Mouse (Mus musculus) thymus, adult 2 months (tissue): ENCODE data around the gene Dhx16. TPM values are rescaled to one million over a fixed set of nuclear protein-coding genes. Genes with fewer than 3 reads are reported as not detected.

Experiments used
- DNase-seq: peaks from one replicate; pipeline ENCODE4 v3.0.0; 2021
- H3K27ac ChIP-seq: fragments of 200-500 bp; 2 replicates; pipeline ENCODE4 v1.5.1; 2012; ENCODE audit warnings: low read length, control low read depth; ENCODE audit not compliant: control insufficient read depth, insufficient read depth
- H3K27me3 ChIP-seq: fragments of 200-500 bp; 2 replicates; pipeline ENCODE4 v1.6.1; 2012; ENCODE audit warnings: mild to moderate bottlenecking, low read length, moderate library complexity, mixed read lengths; ENCODE audit not compliant: control insufficient read depth, insufficient read depth
- H3K36me3 ChIP-seq: fragments of 200-500 bp; 2 replicates; pipeline ENCODE4 v1.6.1; 2012; ENCODE audit warnings: mild to moderate bottlenecking, low read length, moderate library complexity; ENCODE audit not compliant: control insufficient read depth, insufficient read depth
- H3K4me1 ChIP-seq: fragments of 200-500 bp; replicated peaks from 2 replicates; pipeline ENCODE4 v1.6.1; 2012; ENCODE audit warnings: low read length; ENCODE audit not compliant: control insufficient read depth, insufficient read depth
- H3K4me3 ChIP-seq: fragments of 200-500 bp; 2 replicates; pipeline ENCODE4 v1.5.1; 2012; ENCODE audit warnings: mild to moderate bottlenecking, low read length, control low read depth, moderate library complexity; ENCODE audit not compliant: control insufficient read depth, insufficient read depth
- CTCF ChIP-seq: fragments of 200-500 bp; IDR thresholded peaks from 2 replicates; pipeline ENCODE4 v1.5.1; 2012; ENCODE audit warnings: mild to moderate bottlenecking, control low read depth, low read length, moderate library complexity, borderline replicate concordance; ENCODE audit not compliant: control insufficient read depth, poor library complexity, insufficient read depth; ENCODE audit errors: extremely low read depth
- POLR2A ChIP-seq: fragments of 200-500 bp; IDR thresholded peaks from 2 replicates; pipeline ENCODE4 v1.6.1; 2012; ENCODE audit warnings: mild to moderate bottlenecking, low read length, control low read depth, moderate library complexity; ENCODE audit not compliant: control insufficient read depth, poor library complexity, insufficient read depth; ENCODE audit errors: extremely low read depth
- WGBS: fragments of 180-500 bp; shearing (Covaris S2); methylation state at CpG from one replicate; pipeline ENCODE4 v1.1.7; 2018; 5-methylcytosine and 5-hydroxymethylcytosine counted together
- polyA plus RNA-seq: library from polyadenylated mRNA; depleted of rRNA; stranded (reverse); fragments of >200 nt; gene quantifications from 2 replicates; pipeline ENCODE4 v1.2.3, GENCODE M21; 2012

The Dhx16 gene
- polyA plus RNA-seq, 1 experiment = 174 TPM

DNA sequence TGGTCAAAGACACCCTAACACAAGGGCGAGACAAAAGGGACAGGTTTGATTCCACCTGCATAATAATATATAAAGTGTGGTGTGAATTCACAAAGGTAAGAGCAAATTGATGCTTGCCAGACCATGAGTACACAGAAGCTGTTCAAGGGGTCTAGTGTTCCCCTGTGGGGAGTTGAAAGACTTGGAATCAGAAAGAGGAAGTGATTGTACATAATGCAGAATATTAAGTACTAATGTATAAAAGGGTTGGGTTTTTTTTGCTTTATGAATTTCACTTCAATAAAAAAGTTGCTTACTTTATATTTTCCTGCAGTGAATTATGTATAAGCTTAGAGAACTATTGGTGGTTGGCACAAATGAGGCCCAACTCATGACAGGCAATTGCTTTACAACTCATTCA lies 20.2 kb upstream of the Dhx16 start:
- TF ChIP-seq CTCF (no peak), POLR2A (no peak)
- Histone ChIP-seq H3K27me3 (no peaks in the 10 kb centered on the region), H3K36me3 (peaks cover 7% of the 10 kb centered on the region; the same call in 1 of the 2 replicates), H3K4me1 (0 out of 2 replicates have a peak, but pooled peaks cover 3% of the 10 kb centered on the region), H3K4me3 (no peak overlapping the region), H3K27ac (no peak overlapping the region)
- no peak for DNase-seq
- WGBS = 94% methylated on average over 1 of the region's 1 CpGs

DNA sequence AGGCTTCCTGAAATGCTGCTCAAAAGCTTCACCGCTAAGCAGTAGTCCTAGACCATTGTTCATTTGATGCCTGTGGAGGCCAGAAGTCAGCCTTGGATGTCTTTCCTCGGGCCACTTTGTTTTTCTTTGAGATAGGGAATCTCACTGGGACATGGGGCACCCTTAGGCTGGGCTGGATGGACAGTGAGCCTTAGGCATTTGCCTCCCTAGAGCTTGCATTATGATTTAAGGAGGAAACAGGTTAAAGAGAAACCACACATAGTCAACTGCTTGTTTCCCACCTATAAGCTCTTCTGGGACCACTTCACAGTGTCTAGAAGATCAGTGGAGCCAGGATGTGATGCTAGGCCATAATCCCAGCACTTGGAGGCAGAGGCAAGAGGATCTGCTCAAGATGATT lies 19.8 kb upstream of the Dhx16 start:
- no peak overlapping the region for H3K4me3 ChIP-seq
- H3K27me3 ChIP-seq = no peaks in the 10 kb centered on the region
- peaks cover 5% of the 10 kb centered on the region; the same call in 1 of the 2 replicates for H3K4me1 ChIP-seq
- peaks cover 7% of the 10 kb centered on the region; the same call in 1 of the 2 replicates for H3K36me3 ChIP-seq
- no peak overlapping the region for H3K27ac ChIP-seq
- WGBS = 78% methylated on average over 2 of the region's 2 CpGs
- TF ChIP-seq CTCF (no peak), POLR2A (no peak)
- DNase-seq = no peak

DNA sequence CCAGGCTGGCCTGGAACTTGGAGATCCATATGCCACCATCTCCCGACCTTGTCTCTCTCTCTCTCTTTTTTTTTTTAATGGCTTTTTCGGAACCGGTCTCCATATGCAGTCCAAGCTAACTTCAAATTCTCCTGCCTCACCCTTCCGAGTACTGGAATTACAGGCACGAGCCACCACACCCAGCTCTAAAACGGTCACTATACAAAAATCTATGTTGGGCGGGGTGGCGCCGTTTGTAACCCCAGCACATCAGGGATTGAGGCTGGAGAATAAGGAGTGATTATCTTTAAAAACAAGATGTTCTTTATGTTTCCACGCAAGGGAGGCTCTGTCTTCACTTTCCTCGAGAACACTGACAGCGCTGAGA lies 18.8 kb upstream of the Dhx16 start:
- 17% methylated on average over 12 of the region's 12 CpGs for WGBS

DNA sequence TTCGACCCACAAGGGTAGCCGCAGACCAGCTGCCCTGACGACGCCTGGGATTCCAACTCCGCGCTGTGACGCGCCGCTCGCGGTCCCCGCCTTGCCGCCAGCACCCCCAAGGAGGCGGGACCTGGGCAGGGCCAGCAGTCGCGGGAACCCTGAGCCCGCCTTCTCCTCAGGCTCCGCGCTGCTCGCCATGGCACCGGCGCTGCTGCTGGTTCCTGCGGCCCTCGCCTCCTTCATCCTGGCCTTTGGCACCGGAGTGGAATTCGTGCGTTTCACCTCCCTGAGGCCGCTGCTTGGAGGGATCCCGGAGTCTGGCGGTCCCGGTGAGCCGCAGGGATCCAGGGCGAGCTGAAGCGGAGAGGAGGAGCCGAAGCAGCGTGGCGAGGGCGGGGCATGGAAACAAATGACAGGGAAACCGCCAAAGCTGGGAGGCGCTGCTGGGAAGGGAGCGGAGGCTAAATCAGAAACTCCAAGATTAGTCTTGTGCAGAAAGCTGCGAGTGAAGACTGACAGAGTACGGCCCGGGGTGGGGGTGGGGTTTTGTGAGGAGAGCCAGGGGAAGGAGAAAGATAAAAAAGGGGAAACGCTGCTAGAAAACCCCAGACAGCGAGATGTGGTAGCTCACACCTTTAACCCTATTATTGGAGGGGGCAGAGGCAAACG lies 18.3 kb upstream of the Dhx16 start, which contains the start of gene Nrm:
TSS of gene Nrm (plus strand) at position 121 of the 660 bp plus-strand sequence.
- Histone ChIP-seq H3K4me1 (peaks cover 15% of the 10 kb centered on the region), H3K27me3 (no peaks in the 10 kb centered on the region), H3K27ac (no peak within 1 kb of the TSS), H3K36me3 (peaks cover 7% of the 10 kb centered on the region; the same call in 1 of the 2 replicates), H3K4me3 (peak within 1 kb of the TSS; percentile 82)
- DNase-seq = peak; percentile 87
- TF ChIP-seq POLR2A (no peak; the same call in 1 of the 2 replicates), CTCF (no peak)
- under 1% methylated on average over 47 of the region's 47 CpGs for WGBS

More for the DNA sequence above, 18.8 kb upstream of the Dhx16 start:
- Histone ChIP-seq H3K36me3 (peaks cover 7% of the 10 kb centered on the region; the same call in 1 of the 2 replicates), H3K4me3 (peak overlapping the region; percentile 82), H3K27ac (no peak overlapping the region), H3K4me1 (peaks cover 15% of the 10 kb centered on the region), H3K27me3 (no peaks in the 10 kb centered on the region)
- no peak for DNase-seq
- TF ChIP-seq CTCF (no peak), POLR2A (no peak)

DNA sequence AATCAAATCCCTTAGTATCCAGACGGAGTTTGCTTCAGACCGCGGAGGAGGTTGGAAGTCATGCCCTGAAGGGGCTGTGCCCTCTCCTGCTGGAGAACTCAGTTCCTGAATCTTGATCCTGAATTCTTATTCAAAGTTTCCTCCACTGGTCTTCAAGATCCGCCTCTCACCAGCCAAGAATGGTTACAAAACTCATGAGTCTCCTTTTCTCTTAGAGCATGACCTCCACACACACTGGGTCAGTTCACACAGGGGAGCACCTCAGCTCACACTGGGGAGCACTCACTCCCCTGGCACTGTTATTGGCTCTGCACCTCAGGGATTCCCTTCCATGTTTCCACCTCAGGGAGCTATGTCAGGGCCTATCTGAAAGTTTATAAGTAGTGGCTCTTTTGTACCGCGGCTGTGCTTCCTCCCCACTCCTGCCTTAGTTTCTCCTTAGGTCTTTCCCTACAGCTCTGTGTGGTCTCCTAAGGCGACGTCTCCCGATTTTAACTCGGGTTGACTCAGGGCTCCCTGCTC lies 14.7 kb upstream of the Dhx16 start:
- H3K4me3 ChIP-seq = no peak overlapping the region
- H3K27ac ChIP-seq = no peak overlapping the region
- no peaks in the 10 kb centered on the region for H3K36me3 ChIP-seq
- peaks cover 32% of the 10 kb centered on the region for H3K4me1 ChIP-seq
- TF ChIP-seq CTCF (no peak), POLR2A (no peak)
- 59% methylated on average over 10 of the region's 10 CpGs for WGBS
- no peaks in the 10 kb centered on the region for H3K27me3 ChIP-seq
- no peak for DNase-seq

DNA sequence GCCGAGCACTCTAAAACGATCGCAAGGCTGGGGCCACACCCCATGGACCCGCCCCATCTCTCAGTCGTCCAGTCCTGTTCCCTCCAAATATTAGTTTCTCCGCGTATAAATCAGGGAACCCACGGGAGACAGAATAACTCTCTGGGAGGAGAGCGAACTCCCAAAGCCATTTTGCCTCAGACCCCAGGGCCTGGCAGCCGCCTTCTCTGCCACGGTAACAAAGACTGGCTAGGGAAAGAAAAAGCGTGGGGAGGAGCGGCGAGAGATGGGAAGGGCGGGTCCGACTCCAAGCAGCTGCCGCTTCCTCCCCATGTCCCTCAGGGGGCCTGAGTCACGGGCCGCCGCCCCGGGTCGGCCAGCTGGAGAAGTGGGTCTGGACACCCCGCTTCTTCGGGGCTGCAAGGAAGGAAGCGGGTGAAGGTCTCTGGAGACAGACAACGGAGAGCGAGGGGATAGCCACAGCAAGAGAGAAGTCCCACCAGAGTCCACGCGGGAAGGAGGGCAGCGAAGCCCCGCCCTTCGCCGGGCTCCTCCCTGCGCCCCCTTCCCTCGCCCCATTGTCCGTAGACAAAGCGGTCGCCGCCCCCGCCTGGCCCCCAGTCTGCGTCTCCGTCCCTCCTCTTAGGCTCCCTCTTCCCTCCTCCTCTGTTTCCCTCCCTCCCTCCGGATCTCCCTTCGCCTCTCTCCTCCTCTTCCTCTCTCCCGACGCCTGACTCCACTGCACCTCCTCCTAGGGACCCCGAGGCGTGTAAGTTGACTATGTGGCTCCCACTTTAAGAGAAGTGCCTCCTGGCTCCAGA lies 13.9 kb upstream of the Dhx16 start, which contains the start of gene Ppp1r18:
TSS of gene Ppp1r18 (plus strand) at position 113 of the 800 bp plus-strand sequence.
- TF ChIP-seq CTCF (peak; percentile 17; the same call in 1 of the 2 replicates), POLR2A (no peak; the same call in 1 of the 2 replicates)
- peak; percentile 43 for DNase-seq
- WGBS = 2% methylated on average over 48 of the region's 48 CpGs
- Histone ChIP-seq H3K4me3 (peak within 1 kb of the TSS; percentile 96), H3K27ac (peak within 1 kb of the TSS; percentile 36; the same call in 1 of the 2 replicates), H3K27me3 (no peaks in the 10 kb centered on the region), H3K4me1 (peaks cover 35% of the 10 kb centered on the region), H3K36me3 (no peaks in the 10 kb centered on the region)
